Mouse (Mus musculus): ENCODE measurements around the gene Zbtb17.

The Zbtb17 gene

GRCm38 (mm10) chr4:141460481-141460880, 16.0 kb downstream of the Zbtb17 start:
- DNase-seq: no peak

- no peak for DNase-seq
These were observed 16.6 kb downstream of the Zbtb17 start for GRCm38 (mm10) chr4:141461088-141461487.

GRCm38 (mm10) chr4:141461576-141461975, 17.1 kb downstream of the Zbtb17 start:
- no peak for DNase-seq

GRCm38 (mm10) chr4:141463472-141463871, 19.0 kb downstream of the Zbtb17 start:
- no peak for DNase-seq

GRCm38 (mm10) chr4:141464722-141465121, 20.3 kb downstream of the Zbtb17 start:
- DNase-seq: no peak

GRCm38 (mm10) chr4:141465512-141466288, 21.2 kb downstream of the Zbtb17 start:
- peak; percentile 34 for DNase-seq

GRCm38 (mm10) chr4:141466289-141466795, 21.9 kb downstream of the Zbtb17 start:
- DNase-seq: no peak

- peak; percentile 44 for DNase-seq
These were observed 22.6 kb downstream of the Zbtb17 start for GRCm38 (mm10) chr4:141466844-141467580.

- no peak for DNase-seq
These were observed 23.1 kb downstream of the Zbtb17 start for GRCm38 (mm10) chr4:141467581-141467927.

- peak; percentile 76 for DNase-seq
These were observed 24.1 kb downstream of the Zbtb17 start for GRCm38 (mm10) chr4:141468576-141468975.

- DNase-seq: peak; percentile 29
These were observed 24.9 kb downstream of the Zbtb17 start for GRCm38 (mm10) chr4:141469343-141469742.

GRCm38 (mm10) chr4:141471491-141471890, 27.0 kb downstream of the Zbtb17 start:
- peak; percentile 41 for DNase-seq

- no peak for DNase-seq
These were observed 28.3 kb downstream of the Zbtb17 start for GRCm38 (mm10) chr4:141472641-141473321.

- DNase-seq: peak; percentile 25
These were observed 30.0 kb downstream of the Zbtb17 start for GRCm38 (mm10) chr4:141474431-141474830.

GRCm38 (mm10) chr4:141477681-141478102, 33.2 kb downstream of the Zbtb17 start:
- peak; percentile 91 for DNase-seq

- peak; percentile 72 for DNase-seq
These were observed 33.8 kb downstream of the Zbtb17 start for GRCm38 (mm10) chr4:141478225-141478624.

- peak; percentile 41 for DNase-seq
These were observed 34.3 kb downstream of the Zbtb17 start for GRCm38 (mm10) chr4:141478794-141479193.

GRCm38 (mm10) chr4:141479411-141479810, 35.0 kb downstream of the Zbtb17 start:
- DNase-seq: peak; percentile 64

GRCm38 (mm10) chr4:141484071-141484470, 39.6 kb downstream of the Zbtb17 start:
- DNase-seq: no peak

- DNase-seq: no peak
These were observed 43.1 kb downstream of the Zbtb17 start for GRCm38 (mm10) chr4:141487581-141487980.

GRCm38 (mm10) chr4:141488670-141489069, 44.2 kb downstream of the Zbtb17 start:
- DNase-seq: no peak

- DNase-seq: no peak
These were observed 56.2 kb downstream of the Zbtb17 start for GRCm38 (mm10) chr4:141500637-141501036.

GRCm38 (mm10) chr4:141501058-141501457, 56.6 kb downstream of the Zbtb17 start:
- DNase-seq: no peak
